Comparison of ENCODE assay signal across 21 mouse cellular contexts in genomic region chr11:86731443-86731842, GRCm38 (mm10). TPM values are rescaled to one million over a fixed set of nuclear protein-coding genes. Genes with fewer than 3 reads are reported as not detected.
DNase-seq lines count a peak whose midpoint lies in the region; ATAC-seq and TF ChIP-seq lines count a peak whose summit lies in the region.
"Had no signal": no experiment of that assay in that cellular context is flagged by ENCODE, and none has a peak within 500 bp of the region (broad histone marks: within the 10 kb centered on the region; RNA-seq: fewer than 3 reads in every experiment).

No protein-coding gene starts in this region.

- ATAC-seq in lung, embryonic 14.5 days (ENCODE audit: insufficient read depth): no peak
- peak; percentile 94 for ATAC-seq in heart, embryonic 15.5 days (replicated peaks; ENCODE audit: insufficient number of reproducible peaks, insufficient read depth, low FRiP score, low read depth)
- no peak for ATAC-seq in hindbrain, embryonic 13.5 days (ENCODE audit: low FRiP score)
- ATAC-seq: forebrain, embryonic 13.5 days; hindbrain, postnatal 0 days had no signal

- TF ChIP-seq CTCF in gastrocnemius, adult 2 months (IDR thresholded peaks at IDR 0.05): no peak
- TF ChIP-seq CTCF in lung, embryonic 14.5 days (IDR thresholded peaks at IDR 0.05; ENCODE audit: low read depth): no peak

- no peak overlapping the region for H3K9ac ChIP-seq in lung, embryonic 14.5 days
- H3K9ac ChIP-seq in heart, embryonic 15.5 days: no peak overlapping the region
- H3K9ac ChIP-seq in hindbrain, embryonic 13.5 days: no peak overlapping the region
- H3K9ac ChIP-seq: embryonic facial prominence, embryonic 12.5 days; forebrain, embryonic 13.5 days; liver, embryonic 14.5 days; neural tube, embryonic 15.5 days had no signal

- no peaks in the 10 kb centered on the region for H3K9me3 ChIP-seq in lung, embryonic 14.5 days (ENCODE audit: low read depth, low read length)
- no peaks in the 10 kb centered on the region for H3K9me3 ChIP-seq in heart, embryonic 15.5 days (replicated peaks)
- no peaks in the 10 kb centered on the region for H3K9me3 ChIP-seq in hindbrain, embryonic 13.5 days
- H3K9me3 ChIP-seq: embryonic facial prominence, embryonic 12.5 days; forebrain, embryonic 13.5 days; limb, embryonic 10.5 days; megakaryocyte, embryonic 14.5 days; neural tube, embryonic 15.5 days had no signal

- no peak overlapping the region for H3K4me2 ChIP-seq in lung, embryonic 14.5 days
- H3K4me2 ChIP-seq in heart, embryonic 15.5 days: peak overlapping the region; percentile 6; the same call in 1 of the 2 replicates
- H3K4me2 ChIP-seq in hindbrain, embryonic 13.5 days: no peak overlapping the region
- H3K4me2 ChIP-seq: embryonic facial prominence, embryonic 12.5 days; forebrain, embryonic 13.5 days; neural tube, embryonic 15.5 days had no signal

- DNase-seq in gastrocnemius, adult 2 months: peak; percentile 22
- no peak for DNase-seq in gastrocnemius, postnatal 36 days
- DNase-seq in lung, embryonic 14.5 days: no peak
- DNase-seq in lung, postnatal 36 days: no peak
- DNase-seq in spleen, adult 18-20 months: no peak
- no peak for DNase-seq in right cerebral cortex, postnatal 14 days
- DNase-seq: adrenal gland, postnatal 10 days; B cell, adult 2 months; cerebellum, postnatal 25 days; gastrocnemius, postnatal 25 days; kidney, adult 8-10 months; kidney, postnatal 4 days had no signal

- peak overlapping the region; percentile 94 for H3K27ac ChIP-seq in gastrocnemius, adult 2 months
- peak overlapping the region; percentile 30; the same call in 1 of the 2 replicates for H3K27ac ChIP-seq in lung, embryonic 14.5 days (ENCODE audit: low read depth)
- H3K27ac ChIP-seq in heart, embryonic 15.5 days: peak overlapping the region; percentile 88
- H3K27ac ChIP-seq in hindbrain, embryonic 13.5 days: no peak overlapping the region
- H3K27ac ChIP-seq: embryonic facial prominence, embryonic 12.5 days; forebrain, embryonic 13.5 days; hindbrain, postnatal 0 days; limb, embryonic 10.5 days; liver, embryonic 14.5 days; neural tube, embryonic 15.5 days had no signal

- intact Hi-C loops in gastrocnemius, adult 2 months (cut with DNase I): no loop called here
- intact Hi-C loops in gastrocnemius, postnatal 36 days (cut with DNase I): no loop called here

- no peaks in the 10 kb centered on the region for H3K4me1 ChIP-seq in lung, embryonic 14.5 days (ENCODE audit: insufficient read depth)
- peaks cover 20% of the 10 kb centered on the region; the same call in 1 of the 2 replicates for H3K4me1 ChIP-seq in heart, embryonic 15.5 days (replicated peaks)
- H3K4me1 ChIP-seq in hindbrain, embryonic 13.5 days (replicated peaks): no peaks in the 10 kb centered on the region
- H3K4me1 ChIP-seq: embryonic facial prominence, embryonic 12.5 days; forebrain, embryonic 13.5 days; limb, embryonic 10.5 days; neural tube, embryonic 15.5 days had no signal

- H3K36me3 ChIP-seq in lung, embryonic 14.5 days (ENCODE audit: insufficient read depth): peaks cover 70% of the 10 kb centered on the region
- peaks cover 32% of the 10 kb centered on the region for H3K36me3 ChIP-seq in heart, embryonic 15.5 days
- peaks cover 46% of the 10 kb centered on the region for H3K36me3 ChIP-seq in hindbrain, embryonic 13.5 days

- peak overlapping the region; percentile 9; the same call in 1 of the 2 replicates for H3K4me3 ChIP-seq in gastrocnemius, adult 2 months
- H3K4me3 ChIP-seq in lung, embryonic 14.5 days (ENCODE audit: low read depth, low read length): no peak overlapping the region
- H3K4me3 ChIP-seq in heart, embryonic 15.5 days: no peak overlapping the region
- no peak overlapping the region for H3K4me3 ChIP-seq in hindbrain, embryonic 13.5 days
- H3K4me3 ChIP-seq: embryonic facial prominence, embryonic 12.5 days; forebrain, embryonic 13.5 days; limb, embryonic 10.5 days; megakaryocyte, embryonic 14.5 days; neural tube, embryonic 15.5 days had no signal

- no peaks in the 10 kb centered on the region for H3K27me3 ChIP-seq in lung, embryonic 14.5 days (ENCODE audit: insufficient read depth, low read length)
- no peaks in the 10 kb centered on the region for H3K27me3 ChIP-seq in heart, embryonic 15.5 days
- no peaks in the 10 kb centered on the region for H3K27me3 ChIP-seq in hindbrain, embryonic 13.5 days
- H3K27me3 ChIP-seq: embryonic facial prominence, embryonic 12.5 days; forebrain, embryonic 13.5 days; megakaryocyte, embryonic 14.5 days; neural tube, embryonic 15.5 days had no signal

- 87% methylated on average over 2 of the region's 2 CpGs for WGBS in lung, embryonic 14.5 days
- WGBS in heart, embryonic 15.5 days: 36% methylated on average over 2 of the region's 2 CpGs
- 93% methylated on average over 2 of the region's 2 CpGs for WGBS in hindbrain, embryonic 13.5 days

RNA-seq across cellular contexts. Expression of gene Cltc, which starts 25.9 kb away (rescaled TPM):
- 100 to 1,000 TPM; 134 to 136 TPM for total RNA-seq in gastrocnemius, adult 2 months (2021)
- 100 to 1,000 TPM in 1 of 2 experiments, 10 to 100 TPM in 1; 94.8 to 111 TPM for total RNA-seq in gastrocnemius, postnatal 36 days (2021)
- polyA plus RNA-seq in lung, embryonic 14.5 days (2014; fragmentation: Nextera tagmentation; extraction: Ambion mirVana): 179 and 186 TPM in 2 replicates
- 103 and 118 TPM in 2 replicates for polyA plus RNA-seq in heart, embryonic 15.5 days (2015; fragmentation: Nextera tagmentation; extraction: Ambion mirVana)
- 146 and 149 TPM in 2 replicates for polyA plus RNA-seq in hindbrain, embryonic 13.5 days (2015; fragmentation: Nextera tagmentation; extraction: Ambion mirVana)

RNA-seq across cellular contexts. Expression of gene Ptrh2, which starts 47.7 kb away (rescaled TPM):
- 1 to 10 TPM; 6.0 to 7.9 TPM for total RNA-seq in gastrocnemius, adult 2 months (2021)
- total RNA-seq in gastrocnemius, postnatal 36 days (2021): 1 to 10 TPM; 5.1 to 6.1 TPM
- 36.8 and 37.3 TPM in 2 replicates for polyA plus RNA-seq in lung, embryonic 14.5 days (2014; fragmentation: Nextera tagmentation; extraction: Ambion mirVana)
- polyA plus RNA-seq in heart, embryonic 15.5 days (2015; fragmentation: Nextera tagmentation; extraction: Ambion mirVana): 16.1 and 18.1 TPM in 2 replicates
- polyA plus RNA-seq in hindbrain, embryonic 13.5 days (2015; fragmentation: Nextera tagmentation; extraction: Ambion mirVana): 32.9 and 34.3 TPM in 2 replicates

RNA-seq across cellular contexts. Expression of gene Vmp1, which starts 47.8 kb away (rescaled TPM):
- total RNA-seq in gastrocnemius, adult 2 months (2021): 100 to 1,000 TPM in 1 of 2 experiments, 10 to 100 TPM in 1; 84.0 to 115 TPM
- total RNA-seq in gastrocnemius, postnatal 36 days (2021): 10 to 100 TPM; 75.0 to 79.6 TPM
- polyA plus RNA-seq in lung, embryonic 14.5 days (2014; fragmentation: Nextera tagmentation; extraction: Ambion mirVana): 117 TPM in 2 replicates
- 74.3 and 82.1 TPM in 2 replicates for polyA plus RNA-seq in heart, embryonic 15.5 days (2015; fragmentation: Nextera tagmentation; extraction: Ambion mirVana)
- polyA plus RNA-seq in hindbrain, embryonic 13.5 days (2015; fragmentation: Nextera tagmentation; extraction: Ambion mirVana): 106 and 109 TPM in 2 replicates
